Mouse (Mus musculus) 416B (cell line): Measurements from ENCODE around the gene Tmprss11c.
"Not testable (repeated sequence)": the region's sequence is repeated elsewhere in the genome, so short reads cannot be mapped to it uniquely, and the experiment has no call there.

Experiments
- DNase-seq: peaks from one replicate; pipeline ENCODE4 v3.0.0; 2011; ENCODE audit warnings: low read depth

Tmprss11c gene

DNA sequence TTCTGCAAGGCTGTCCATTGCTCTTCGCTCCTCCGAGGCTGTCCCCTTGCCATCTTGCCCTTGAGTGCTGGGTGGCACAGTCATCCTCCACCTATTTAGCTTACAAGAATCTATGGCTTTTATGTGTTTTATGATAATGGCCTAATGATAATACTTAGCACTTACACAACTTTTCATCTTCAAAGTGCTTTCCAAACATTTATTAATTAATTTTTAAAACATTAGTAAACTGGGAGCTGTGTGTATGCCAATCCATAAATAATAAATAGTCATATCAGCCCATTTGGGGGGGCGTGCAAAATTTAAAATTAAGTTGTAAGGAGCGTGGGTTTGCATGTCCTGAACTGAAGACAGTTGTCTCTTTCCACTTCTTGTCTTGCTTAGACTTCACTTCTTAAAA is at the start of gene Tmprss11c:
Gene Tmprss11c (minus strand): TSS at position 101 of the 400 bp plus-strand sequence.
- DNase-seq: no peak

- DNase-seq: not testable (repeated sequence)
Observed at GRCm38 (mm10) chr5:86318018-86318956, 29.2 kb upstream of the Tmprss11c start.

GRCm38 (mm10) chr5:86306116-86306515 is 17.0 kb upstream of the Tmprss11c start:
- DNase-seq: no peak

- no peak for DNase-seq
Observed at GRCm38 (mm10) chr5:86303877-86304276, 14.8 kb upstream of the Tmprss11c start.

GRCm38 (mm10) chr5:86246559-86246958 is 42.5 kb downstream of the Tmprss11c start:
- DNase-seq: no peak

DNA sequence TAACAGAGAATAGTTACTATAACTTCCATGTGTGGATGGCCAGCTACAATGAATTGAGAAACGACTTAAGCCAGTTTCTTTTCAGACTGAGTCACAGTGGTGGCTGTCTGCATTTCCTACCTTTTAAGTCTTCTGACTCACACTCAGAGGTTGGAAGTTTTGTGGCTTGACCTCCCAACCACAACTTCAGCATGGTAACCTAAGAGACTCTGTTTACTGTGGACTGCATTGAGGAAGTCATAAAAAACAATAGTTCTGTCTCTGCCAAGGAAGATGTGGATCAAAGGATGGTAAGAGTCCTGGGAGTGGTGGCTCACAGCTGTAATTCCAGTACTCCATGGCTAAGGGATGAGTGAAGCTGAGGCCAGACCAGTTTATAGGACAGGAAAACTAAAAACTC is 44.2 kb downstream of the Tmprss11c start:
- peak; percentile 85 for DNase-seq

GRCm38 (mm10) chr5:86244275-86244674 is 44.8 kb downstream of the Tmprss11c start:
- DNase-seq: no peak

GRCm38 (mm10) chr5:86227156-86227853 is 61.8 kb downstream of the Tmprss11c start:
- no peak for DNase-seq

DNA sequence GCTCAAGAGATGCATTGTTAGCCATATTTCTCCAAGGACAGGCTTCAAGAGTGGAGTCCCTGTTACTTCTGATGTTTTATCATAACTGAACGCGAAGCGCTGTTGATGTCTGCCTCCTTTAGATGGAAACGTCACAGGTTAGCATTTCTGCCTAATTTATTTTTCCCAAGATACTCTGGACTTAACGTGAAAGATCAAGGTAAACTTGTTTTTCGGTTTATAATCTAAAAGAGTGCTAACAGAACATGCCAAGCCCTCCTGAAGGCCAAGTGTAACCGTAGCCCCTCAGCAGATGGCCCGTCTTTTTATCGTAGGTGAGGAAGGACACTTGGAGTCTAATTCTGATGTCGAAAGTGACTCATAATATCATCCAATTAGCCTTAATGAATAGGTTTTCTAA is 91.3 kb downstream of the Tmprss11c start, which contains the start of gene Gnrhr:
Gene Gnrhr (minus strand): TSS at position 101 of the 400 bp plus-strand sequence.
- DNase-seq: no peak

GRCm38 (mm10) chr5:86191356-86191755 is 97.8 kb downstream of the Tmprss11c start:
- DNase-seq: peak; percentile 83

DNA sequence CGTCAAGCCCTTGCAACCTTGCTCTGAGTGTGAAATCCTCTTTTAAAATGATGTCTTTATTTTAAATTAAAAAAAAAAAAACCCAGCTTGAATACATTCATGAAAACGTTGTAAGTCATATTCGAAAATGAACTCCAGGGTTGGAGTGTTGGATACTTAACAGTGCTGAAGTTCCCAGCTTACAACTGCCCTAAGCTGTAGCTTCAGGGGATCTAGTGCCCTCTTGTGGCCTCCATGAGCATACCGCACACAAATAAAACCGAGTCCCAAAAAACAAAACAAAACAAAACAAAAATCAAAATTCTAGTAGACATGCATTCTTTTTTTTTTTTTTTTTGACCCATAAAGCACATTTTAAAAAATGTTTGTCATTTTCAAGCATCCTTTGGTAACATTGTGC is 98.3 kb downstream of the Tmprss11c start:
- DNase-seq: peak; percentile 88

GRCm38 (mm10) chr5:86190290-86190689 is 98.8 kb downstream of the Tmprss11c start:
- DNase-seq: peak; percentile 56

- no peak for DNase-seq
Observed at GRCm38 (mm10) chr5:86187441-86187840, 101.7 kb downstream of the Tmprss11c start.
